Mouse (Mus musculus) testis, adult 2 months (tissue): ENCODE data around the gene Col9a1. TPM values are rescaled to one million over a fixed set of nuclear protein-coding genes. Genes with fewer than 3 reads are reported as not detected.

Source experiments
- H3K27ac ChIP-seq: fragments of 200-500 bp; 2 replicates; pipeline ENCODE4 v1.5.1; 2012; ENCODE audit warnings: low read depth, low read length; ENCODE audit not compliant: control insufficient read depth, insufficient read depth
- H3K27me3 ChIP-seq: fragments of 200-500 bp; 2 replicates; pipeline ENCODE4 v1.6.1; 2012; ENCODE audit warnings: mild to moderate bottlenecking, low read length, moderate library complexity; ENCODE audit not compliant: control insufficient read depth, insufficient read depth
- H3K36me3 ChIP-seq: fragments of 200-500 bp; 2 replicates; pipeline ENCODE4 v1.6.1; 2012; ENCODE audit warnings: mild to moderate bottlenecking, low read length; ENCODE audit not compliant: control insufficient read depth, insufficient read depth
- H3K4me1 ChIP-seq: fragments of 200-500 bp; 2 replicates; pipeline ENCODE4 v1.6.1; 2012; ENCODE audit warnings: low read length; ENCODE audit not compliant: control insufficient read depth, insufficient read depth
- H3K4me3 ChIP-seq: fragments of 200-500 bp; 2 replicates; pipeline ENCODE4 v1.5.1; 2012; ENCODE audit warnings: low read depth, mild to moderate bottlenecking, low read length, moderate library complexity, mixed read lengths; ENCODE audit not compliant: control insufficient read depth
- CTCF ChIP-seq: fragments of 200-500 bp; IDR thresholded peaks from 2 replicates; pipeline ENCODE4 v1.5.1; 2012; ENCODE audit warnings: low read depth, mild to moderate bottlenecking, inconsistent platforms, low read length, moderate library complexity; ENCODE audit not compliant: control insufficient read depth, insufficient read depth, insufficient replicate concordance
- POLR2A ChIP-seq: fragments of 200-500 bp; IDR thresholded peaks from 2 replicates; pipeline ENCODE4 v1.6.1; 2012; ENCODE audit warnings: low read depth, mild to moderate bottlenecking, inconsistent platforms, low read length, moderate library complexity; ENCODE audit not compliant: control insufficient read depth
- polyA plus RNA-seq: library from polyadenylated mRNA; depleted of rRNA; stranded (reverse); fragments of >200 nt; gene quantifications from 2 replicates; pipeline ENCODE4 v1.2.3, GENCODE M21; 2012

Col9a1 gene
- polyA plus RNA-seq, 1 experiment = 1.8 TPM

- no peaks in the 10 kb centered on the region for H3K36me3 ChIP-seq
- TF ChIP-seq POLR2A = no peak
- no peak for TF ChIP-seq CTCF
- H3K27me3 ChIP-seq = no peaks in the 10 kb centered on the region
- H3K4me3 ChIP-seq = no peak overlapping the region
- no peak overlapping the region for H3K27ac ChIP-seq
- no peaks in the 10 kb centered on the region; the same call in none of the 2 replicates for H3K4me1 ChIP-seq
Measured at GRCm38 (mm10) chr1:24222231-24222630, 44.8 kb downstream of the Col9a1 start.

- H3K36me3 ChIP-seq = no peaks in the 10 kb centered on the region
- no peak for TF ChIP-seq POLR2A
- no peak overlapping the region for H3K4me3 ChIP-seq
- no peaks in the 10 kb centered on the region; the same call in none of the 2 replicates for H3K4me1 ChIP-seq
- no peak overlapping the region for H3K27ac ChIP-seq
- H3K27me3 ChIP-seq = no peaks in the 10 kb centered on the region
Measured at GRCm38 (mm10) chr1:24222981-24223612, 45.7 kb downstream of the Col9a1 start.

GRCm38 (mm10) chr1:24225825-24226526 is 48.6 kb downstream of the Col9a1 start:
- Histone ChIP-seq H3K36me3 (no peaks in the 10 kb centered on the region), H3K4me3 (no peak overlapping the region), H3K27ac (no peak overlapping the region), H3K27me3 (no peaks in the 10 kb centered on the region), H3K4me1 (no peaks in the 10 kb centered on the region)
- TF ChIP-seq CTCF = no peak
- TF ChIP-seq POLR2A = no peak

- no peak overlapping the region for H3K4me3 ChIP-seq
- H3K27me3 ChIP-seq = no peaks in the 10 kb centered on the region
- H3K27ac ChIP-seq = no peak overlapping the region
- TF ChIP-seq CTCF = no peak
- TF ChIP-seq POLR2A = no peak
- no peaks in the 10 kb centered on the region for H3K4me1 ChIP-seq
- no peaks in the 10 kb centered on the region for H3K36me3 ChIP-seq
Measured at GRCm38 (mm10) chr1:24226941-24227711, 49.7 kb downstream of the Col9a1 start.

GRCm38 (mm10) chr1:24229552-24229951 is 52.1 kb downstream of the Col9a1 start:
- no peak overlapping the region for H3K27ac ChIP-seq
- H3K36me3 ChIP-seq = no peaks in the 10 kb centered on the region
- no peaks in the 10 kb centered on the region for H3K27me3 ChIP-seq
- no peaks in the 10 kb centered on the region for H3K4me1 ChIP-seq
- H3K4me3 ChIP-seq = no peak overlapping the region
- TF ChIP-seq CTCF (no peak), POLR2A (no peak)

- Histone ChIP-seq H3K36me3 (no peaks in the 10 kb centered on the region), H3K27ac (no peak overlapping the region), H3K27me3 (no peaks in the 10 kb centered on the region), H3K4me3 (no peak overlapping the region), H3K4me1 (no peaks in the 10 kb centered on the region)
- TF ChIP-seq POLR2A = no peak
- no peak for TF ChIP-seq CTCF
Measured at GRCm38 (mm10) chr1:24230428-24230827, 53.0 kb downstream of the Col9a1 start.

- no peaks in the 10 kb centered on the region for H3K36me3 ChIP-seq
- no peak overlapping the region for H3K4me3 ChIP-seq
- no peak for TF ChIP-seq CTCF
- no peak for TF ChIP-seq POLR2A
- no peak overlapping the region for H3K27ac ChIP-seq
- H3K4me1 ChIP-seq = no peaks in the 10 kb centered on the region
- H3K27me3 ChIP-seq = no peaks in the 10 kb centered on the region
Measured at GRCm38 (mm10) chr1:24231504-24232270, 54.3 kb downstream of the Col9a1 start.
